Mouse (Mus musculus): ENCODE results near the gene Cemip.
"Not testable (repeated sequence)": the region's sequence is repeated elsewhere in the genome, so short reads cannot be mapped to it uniquely, and the experiment has no call there.

The Cemip gene

DNA sequence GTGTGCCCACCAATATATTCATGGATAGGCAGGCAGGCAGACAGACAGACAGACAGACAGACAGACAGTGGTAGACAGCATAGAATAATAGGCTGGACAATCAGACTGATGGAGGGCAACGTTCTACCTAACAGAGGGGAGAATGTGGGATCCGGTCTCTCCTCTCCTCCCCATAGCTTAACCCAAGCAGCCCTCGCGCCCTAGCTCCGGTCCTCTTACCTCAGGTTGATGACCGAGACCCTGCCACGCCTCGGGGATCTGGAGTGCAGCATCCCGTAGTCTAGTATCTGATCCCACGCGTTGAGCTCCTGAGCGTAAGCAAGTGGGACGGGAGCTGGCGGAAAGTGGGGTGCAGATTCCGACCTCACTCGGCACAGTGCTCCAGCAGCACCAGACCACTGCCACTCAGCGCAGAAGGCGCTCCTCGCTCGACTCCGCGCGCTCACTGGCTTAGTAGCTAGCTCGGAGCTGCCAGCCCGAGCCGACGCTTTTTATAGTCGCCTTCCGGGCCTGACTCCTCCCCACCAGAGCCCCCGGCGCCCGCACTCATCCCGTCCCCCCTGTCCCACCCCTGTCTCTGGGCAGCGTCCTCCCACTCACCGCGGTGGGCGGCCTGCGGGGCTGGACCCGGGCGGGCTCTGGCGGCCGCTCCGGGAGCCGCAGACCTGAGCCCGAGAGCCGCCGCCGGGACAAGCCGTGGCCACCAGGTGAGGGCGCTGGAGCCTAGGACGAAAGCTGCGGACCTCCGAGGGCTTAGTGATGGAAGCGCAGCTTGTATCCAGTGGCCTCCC is at the start of gene Cemip:
Gene Cemip (minus strand): TSS at position 464 of the 791 bp plus-strand sequence.
- DNase-seq, result peak; percentile 78

DNA sequence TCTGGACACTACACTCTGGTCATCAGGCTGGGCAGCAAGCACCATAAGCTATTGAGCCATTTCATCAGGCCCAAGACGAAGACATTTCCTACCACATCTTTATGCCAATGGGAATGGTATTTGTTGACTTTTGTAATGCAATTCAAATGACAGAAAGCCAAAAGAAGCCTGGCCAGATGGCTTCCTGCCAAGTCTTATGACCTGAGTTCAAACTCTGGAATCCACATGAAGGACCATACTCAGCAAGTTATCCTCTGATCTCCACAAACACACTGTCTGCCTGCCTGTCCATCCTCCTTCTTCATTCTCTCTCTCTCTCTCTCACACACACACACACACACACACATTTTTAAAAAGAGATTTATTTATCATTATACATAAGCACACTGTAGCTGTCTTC is 46.4 kb upstream of the Cemip start:
- DNase-seq, result no peak

DNA sequence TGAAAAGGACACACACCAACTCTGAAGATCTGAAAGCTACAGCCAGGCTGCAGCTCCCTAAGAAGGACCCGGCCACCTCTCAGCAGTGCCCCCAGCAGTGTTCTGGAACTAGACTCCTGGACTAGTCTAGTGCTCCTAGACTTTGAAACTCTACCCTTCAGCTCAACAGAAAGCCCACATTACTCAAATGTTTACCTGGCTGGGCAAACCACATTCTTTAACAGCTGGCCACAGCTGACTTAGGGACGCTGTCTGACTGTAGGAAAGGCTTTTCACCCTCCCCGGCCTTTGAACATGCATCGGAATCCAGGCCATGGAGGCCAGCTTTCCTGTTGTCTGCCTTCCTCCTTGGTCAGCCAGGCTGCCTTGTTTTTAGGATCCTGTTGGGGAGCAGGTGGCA is 45.4 kb upstream of the Cemip start:
- no peak for DNase-seq

DNA sequence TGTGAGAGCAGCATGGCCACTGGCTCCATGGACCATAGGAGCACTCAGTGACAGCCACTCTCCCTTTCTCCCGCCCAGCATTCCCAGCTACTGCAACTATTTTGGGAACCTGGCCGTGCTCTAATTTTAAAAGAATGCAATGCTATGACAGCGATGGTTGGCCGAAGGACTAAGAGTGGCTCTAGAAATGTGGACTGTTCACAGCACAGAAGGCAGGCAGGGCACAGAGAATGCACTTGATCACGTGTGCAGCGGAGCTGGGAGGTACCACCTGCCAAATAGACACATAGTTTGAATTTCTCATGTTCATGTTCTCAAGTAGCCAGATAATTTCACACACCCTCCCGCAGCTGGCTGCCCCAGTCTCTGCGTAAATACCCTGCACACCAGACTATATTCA is 42.4 kb upstream of the Cemip start:
- DNase-seq, result no peak

DNA sequence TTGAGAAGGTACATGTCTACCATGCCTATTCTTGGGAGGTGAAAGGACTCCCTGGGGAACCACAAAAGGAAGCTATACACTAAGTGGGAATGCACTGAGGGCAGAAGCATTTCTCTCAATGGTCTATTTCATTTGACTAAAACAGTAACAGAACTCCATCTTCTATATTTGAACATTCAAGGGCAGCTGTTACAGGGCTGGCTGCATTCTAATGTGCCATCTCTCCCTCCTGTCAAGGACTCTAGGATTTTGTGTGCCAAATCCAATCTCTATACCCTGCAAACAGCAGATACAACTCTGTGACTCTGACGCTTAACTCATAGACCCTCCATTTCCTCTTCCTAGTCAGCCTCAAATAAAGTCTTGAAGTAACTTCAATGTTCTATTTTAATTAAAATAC is 39.4 kb upstream of the Cemip start:
- DNase-seq, result no peak

DNA sequence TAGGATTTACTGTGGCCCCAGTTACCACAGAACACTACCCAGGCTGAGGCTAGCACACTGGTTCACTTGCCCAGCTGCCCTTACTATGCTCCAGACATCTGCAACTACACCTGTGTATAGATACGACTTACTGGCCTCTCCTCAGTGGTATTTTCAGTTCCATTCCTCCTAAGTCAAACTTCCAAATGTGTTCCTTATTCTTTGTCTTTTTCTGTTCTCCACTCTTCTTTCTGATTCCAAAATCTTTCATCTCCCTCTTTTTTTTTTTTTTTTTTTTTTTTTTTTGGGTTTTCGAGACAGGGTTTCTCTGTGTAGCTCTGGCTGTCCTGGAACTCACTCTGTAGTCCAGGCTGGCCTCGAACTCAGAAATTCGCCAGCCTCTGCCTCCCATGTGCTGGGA is 37.3 kb upstream of the Cemip start:
- not testable (repeated sequence) for DNase-seq

DNA sequence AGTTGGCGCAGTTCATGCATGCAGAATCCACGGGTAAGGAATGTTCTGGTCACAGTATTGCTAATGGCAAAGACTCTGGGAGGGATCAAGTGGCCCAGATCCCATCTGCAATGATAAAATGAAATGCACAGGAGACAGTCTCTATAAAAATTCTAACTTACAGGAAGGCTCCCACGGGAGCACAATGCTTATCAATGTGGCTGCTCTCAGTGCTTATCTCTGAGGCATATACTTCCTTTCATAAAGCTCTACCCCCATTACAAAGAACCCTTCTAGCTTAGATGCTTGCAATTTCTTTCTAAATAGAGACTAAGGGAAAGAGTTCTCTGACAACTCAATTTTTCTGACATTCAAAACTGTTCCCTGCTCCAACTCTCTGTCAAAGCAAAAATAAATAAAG is 35.5 kb upstream of the Cemip start:
- DNase-seq, result no peak

DNA sequence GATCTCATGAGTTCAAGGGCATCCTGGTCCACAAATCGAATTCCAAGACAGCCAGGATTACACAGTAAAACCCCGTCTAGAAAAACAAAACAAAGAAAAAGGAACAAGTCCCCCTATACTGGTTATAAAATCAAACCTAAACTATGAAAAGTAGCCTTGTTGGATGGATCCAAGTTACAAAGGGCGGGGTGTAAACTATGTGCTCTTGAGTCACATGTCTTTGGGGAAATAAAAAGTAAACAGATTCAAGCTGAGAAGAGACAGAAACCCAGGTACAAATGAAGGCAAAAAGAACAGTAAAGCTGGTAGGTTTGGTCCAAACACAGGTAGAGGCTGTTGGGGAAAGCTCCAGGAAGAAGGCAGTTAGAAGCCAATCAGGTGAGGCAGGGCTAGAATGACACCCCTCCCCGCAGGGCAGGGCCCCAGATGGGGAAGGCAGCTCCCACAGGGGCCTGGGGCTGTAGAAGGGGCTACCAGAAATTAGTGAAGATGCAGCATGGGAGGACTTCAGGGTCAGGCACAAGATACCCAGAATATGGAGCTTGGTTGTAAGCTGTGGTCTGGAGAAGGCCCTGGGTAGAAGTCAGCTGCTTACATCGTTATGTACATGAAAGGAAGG is 33.9 kb upstream of the Cemip start:
- no peak for DNase-seq

DNA sequence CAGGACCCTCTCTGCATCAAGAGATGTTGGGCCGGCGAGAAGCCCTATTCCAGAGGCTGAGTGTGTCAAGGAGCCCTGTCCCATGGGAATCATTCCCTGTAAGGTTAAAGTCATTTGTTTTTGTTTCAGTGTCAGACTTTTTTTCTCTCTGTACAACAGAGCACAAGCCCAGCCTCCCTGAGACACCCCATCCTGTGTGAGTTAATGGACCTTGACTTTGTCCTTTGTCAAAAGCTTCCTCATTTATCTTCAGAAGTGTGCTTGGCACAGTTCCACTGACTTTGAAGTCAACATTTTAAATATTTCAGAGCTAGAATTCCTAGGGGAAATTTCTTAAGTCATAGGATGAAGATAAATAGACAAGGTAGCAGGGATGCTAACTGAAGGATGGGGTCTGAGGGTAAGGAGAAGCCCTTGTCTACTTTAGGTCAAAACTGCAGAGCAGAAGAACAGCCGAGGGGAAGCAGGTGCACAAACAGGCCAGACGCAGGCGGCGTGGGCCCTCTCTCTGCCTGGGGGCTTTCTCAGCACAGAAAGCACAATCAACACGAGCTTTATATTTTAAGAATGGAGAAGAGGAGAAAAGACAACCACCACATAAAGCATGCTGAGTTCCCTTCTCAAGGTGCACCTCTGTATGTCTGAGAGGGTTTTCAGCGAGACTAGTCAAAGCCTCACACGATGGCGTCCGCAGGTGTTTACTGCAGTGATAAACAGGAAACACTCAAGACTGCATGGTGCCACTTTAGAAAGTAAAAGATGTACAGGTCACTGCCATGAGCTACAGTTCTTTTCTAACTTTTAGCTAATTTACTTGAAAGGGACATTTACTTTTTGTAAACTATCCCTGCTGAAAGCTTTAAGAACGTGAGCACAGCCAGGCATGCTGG is 33.2 kb upstream of the Cemip start:
- no peak for DNase-seq

DNA sequence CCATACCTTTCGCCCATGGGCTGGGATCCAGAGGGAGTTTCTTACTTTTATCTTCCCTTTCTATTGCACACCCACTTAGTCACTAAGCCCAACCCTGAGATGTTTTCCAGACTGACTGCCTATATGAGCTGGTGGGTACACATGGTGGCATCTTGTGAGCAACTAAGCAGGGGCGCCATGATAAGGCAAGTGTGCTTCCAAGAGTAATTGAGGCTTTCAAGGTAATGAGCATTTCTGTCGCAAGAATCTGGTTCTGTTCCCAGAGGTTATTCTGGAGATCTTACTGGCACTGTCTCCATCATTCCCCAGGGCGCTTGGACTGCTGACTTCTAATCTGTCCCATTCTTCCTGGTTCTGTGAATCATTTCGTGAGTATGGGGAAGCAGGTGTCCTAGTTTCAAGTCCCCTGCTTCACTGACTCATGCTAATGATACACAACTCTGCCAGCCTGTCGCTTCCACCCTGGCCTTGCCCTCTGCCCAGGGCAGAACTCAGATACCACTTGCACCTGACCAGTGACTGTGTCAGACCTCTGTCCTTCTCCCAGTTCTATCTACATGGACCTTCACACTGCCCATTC is 31.3 kb upstream of the Cemip start:
- DNase-seq, result no peak

DNA sequence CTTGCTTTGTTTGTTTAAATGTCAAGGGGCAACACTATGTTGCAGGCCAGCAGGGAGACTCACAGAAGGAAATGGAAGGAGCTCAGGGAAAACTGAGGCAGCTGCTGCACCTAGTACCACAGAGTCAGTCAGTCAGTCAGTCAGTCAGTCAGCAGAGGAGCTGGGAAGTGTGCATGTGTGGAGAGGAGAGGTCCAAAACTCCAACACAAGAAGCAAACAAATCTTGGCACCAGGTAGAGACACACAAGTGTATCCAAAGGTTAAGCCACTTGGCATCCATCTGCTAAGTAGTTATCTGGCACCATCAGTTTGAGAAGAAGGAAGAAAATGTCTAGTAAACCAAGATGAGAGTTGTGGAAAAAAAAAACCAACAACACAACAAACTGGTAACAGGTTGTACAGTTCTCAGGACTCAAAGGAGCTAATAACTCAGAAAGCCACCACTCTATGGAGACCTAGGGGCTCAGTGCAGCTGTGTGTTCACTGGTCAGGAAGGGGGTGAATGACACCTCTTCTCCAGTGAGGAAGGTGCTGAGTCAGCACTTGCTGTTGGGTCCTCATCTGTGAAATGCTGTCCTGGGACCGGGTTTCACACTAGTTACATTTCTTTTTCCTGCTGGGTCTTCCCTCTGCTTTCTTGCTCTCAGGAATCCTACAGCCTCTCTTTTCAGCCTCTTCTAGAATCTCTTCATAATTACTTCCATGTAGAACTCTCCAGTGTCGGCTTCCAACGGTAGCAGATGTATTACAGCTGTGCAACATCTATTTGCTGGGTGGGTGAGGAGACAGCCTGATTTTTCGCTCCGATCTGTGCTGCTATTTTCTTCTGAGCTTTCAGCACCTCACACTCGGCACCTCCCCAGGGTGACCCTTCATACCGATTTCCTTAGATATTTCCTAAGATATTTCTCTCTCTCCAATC is 30.6 kb upstream of the Cemip start:
- DNase-seq, result no peak

DNA sequence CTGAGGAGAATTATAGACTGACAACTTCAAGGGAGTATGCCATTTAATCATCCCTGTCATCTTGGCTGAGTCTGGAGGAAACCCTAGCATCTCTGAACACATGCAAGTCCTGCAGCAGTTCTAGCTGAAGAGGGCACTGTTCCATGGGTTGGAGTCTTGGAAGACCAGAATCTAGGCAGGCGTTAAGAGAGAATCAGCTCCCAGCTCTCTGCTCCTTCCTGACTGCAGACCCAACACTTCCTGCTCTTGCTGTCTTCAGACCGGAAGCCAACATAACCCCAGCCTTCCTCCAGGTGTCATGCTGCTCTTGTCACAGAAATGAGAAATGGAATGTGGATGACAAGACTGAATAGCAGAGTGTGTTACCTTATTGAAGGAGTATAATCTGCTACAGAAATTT is 29.1 kb upstream of the Cemip start:
- DNase-seq, result no peak

DNA sequence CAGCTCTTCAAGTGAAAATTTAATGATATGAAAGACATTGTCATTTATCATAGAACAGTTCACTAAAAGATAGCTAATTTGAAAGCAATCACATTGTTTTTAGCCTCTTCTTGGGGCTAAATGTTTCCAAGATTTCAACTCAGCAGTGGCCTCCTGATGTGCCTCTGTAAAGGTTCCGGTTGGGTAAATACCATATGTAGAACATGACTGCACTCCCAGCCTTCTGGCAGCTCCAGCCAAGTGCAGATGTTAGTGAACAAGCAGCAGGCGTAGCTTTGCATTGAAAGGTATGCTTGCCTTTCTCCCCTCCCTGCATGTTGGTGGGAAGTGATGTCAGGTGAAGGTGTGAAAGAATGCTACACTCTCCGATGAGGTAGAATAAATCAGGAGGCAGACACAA is 28.5 kb upstream of the Cemip start:
- no peak for DNase-seq

DNA sequence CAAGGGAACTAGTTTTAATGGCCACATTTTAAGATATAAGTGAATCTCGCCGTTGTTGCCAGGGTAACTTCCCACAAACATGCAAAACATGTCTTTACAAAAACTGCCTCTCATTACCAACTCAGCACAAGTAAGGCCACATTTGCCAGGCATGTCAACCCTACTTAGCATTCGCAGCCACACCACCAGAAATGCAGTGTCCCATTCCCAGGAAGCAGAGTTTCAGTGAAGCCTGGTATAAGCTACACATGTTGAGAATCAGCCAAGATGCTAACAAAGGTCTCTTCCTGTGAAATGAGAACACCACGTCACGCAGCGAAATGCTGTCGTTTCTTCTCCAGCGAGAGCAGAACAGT is 26.7 kb upstream of the Cemip start:
- no peak for DNase-seq

DNA sequence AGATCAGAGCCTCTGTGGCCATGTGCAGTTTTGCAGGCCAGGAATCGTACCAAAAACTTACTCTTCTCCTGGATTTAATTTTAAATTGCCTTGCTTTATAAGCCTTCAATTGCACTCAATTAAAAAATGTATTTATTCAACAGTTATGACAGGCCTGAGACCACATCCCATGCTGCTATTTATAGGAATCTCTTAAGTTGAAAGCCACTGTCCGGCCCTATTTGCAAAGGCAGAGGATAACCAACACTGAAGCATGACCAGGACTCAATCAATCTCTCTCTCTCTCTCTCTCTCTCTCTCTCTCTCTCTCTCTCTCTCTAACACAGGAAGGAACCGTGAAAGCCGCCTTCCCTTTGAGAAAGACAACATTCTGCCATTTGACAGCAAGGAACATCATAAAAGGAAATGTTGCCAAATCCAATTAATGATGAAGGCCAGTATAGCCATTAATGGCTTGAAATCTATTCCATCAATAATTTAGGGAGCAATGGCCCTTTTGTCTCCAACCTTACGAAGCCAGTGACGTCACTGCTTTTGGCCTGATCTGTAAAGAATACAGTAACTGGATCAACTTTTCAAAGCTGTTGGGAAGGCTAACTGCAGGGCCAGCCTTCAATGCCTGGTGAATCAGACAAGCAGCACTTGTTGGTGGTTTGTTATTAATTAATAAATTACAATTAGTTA is 26.2 kb upstream of the Cemip start:
- no peak for DNase-seq

DNA sequence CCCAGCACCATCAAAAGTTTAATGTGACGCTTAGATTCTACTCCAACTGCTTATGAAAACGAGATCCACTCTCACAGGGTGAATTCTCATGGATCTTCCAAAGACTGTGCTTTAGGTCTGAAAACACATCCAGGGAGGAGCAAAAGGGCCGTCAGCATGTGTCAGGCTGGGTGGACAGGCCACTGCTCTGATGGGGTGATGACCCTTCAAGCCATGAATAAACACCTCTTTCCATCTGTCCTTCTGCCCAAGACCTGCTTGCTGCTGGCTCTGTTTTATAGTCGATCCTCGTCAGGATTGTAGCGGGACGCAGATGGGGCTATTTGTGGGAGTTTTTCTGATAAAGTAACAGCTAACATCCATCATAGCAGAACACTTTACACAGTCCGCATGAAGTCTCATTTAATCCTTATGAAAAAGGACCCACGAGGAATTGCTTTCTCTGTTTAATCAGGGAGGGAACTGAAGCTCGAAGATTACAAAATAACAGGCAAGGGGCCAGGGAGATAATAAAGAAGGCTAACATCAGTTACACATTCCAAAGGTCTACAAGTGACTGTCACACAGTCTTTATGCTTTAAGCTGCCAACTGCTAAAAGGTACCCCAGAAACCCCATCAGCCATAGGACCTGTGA is 25.5 kb upstream of the Cemip start:
- no peak for DNase-seq

DNA sequence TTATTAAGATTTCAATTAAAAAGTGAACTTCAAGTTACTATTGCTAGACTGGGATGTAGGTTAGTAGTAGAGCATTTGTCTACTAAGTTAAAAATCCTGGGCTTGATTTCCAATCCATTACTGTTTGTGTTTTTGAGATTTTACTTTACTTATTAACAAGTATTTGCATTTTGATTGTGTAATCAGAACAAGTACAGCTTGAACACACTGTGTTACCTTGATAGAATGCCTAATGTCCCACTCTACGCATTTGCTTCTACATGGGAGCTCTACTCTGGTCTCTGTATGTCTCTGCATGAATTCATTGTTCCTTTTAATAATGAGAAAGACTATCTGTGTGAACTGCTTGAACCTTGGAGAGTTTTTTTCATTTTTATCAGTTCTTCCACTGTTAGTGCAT is 20.6 kb upstream of the Cemip start:
- DNase-seq, result no peak

DNA sequence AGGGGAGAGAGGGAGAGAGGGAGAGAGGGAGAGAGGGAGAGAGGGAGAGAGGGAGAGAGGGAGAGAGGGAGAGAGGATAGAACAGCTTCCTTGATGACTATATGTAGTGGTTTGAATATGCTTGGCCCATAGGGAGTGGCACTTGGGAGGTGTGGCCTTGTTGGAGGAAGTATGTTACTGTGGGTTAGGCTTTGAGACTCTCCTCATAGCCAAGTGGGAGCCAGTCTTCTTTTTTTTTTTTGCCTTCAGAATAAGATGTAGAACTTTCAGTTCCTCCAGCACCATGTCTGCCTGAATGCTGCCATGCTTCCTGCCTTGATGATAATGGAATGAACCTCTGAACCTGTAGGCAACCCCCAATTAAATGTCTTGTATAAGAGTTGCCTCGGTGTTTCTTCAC is 16.3 kb upstream of the Cemip start:
- DNase-seq, result no peak

DNA sequence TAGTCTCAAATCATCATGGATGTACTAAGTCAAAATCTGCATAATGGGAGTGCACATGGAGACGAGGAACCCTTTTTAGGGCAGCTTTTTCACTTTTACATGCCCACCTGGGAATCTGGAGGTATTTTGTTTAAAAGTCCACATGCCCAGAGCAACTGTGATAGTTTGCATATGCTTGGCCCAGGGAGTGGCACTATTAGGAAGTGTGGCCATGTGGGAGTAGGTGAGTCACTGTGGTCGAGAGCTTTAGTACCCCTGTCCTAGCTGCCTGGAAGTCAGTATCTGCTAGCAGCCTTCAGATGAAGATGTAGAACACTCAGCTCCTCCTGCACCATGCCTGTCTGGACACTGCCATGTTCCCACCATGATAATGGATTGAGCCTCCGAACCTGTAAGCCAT is 14.4 kb upstream of the Cemip start:
- DNase-seq, result no peak

DNA sequence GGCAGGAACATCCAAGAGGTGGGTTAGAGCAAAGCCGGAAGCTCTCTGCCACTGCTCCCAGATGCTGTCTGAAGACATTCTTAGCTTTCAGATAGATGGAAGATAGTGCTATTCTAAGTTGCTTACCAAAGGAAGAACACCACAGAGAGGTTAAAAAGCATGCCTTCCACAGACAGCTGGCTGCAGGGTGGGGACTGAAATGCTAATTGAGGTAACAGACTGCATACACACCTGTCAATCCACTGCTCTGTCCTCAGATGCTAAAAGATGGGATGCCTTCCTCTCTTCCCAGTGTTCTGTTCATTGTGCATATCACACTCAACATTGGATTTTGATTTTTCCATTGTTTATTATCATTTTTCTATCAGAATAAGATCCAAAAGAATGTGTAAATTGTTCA is 11.8 kb upstream of the Cemip start:
- DNase-seq, result no peak

DNA sequence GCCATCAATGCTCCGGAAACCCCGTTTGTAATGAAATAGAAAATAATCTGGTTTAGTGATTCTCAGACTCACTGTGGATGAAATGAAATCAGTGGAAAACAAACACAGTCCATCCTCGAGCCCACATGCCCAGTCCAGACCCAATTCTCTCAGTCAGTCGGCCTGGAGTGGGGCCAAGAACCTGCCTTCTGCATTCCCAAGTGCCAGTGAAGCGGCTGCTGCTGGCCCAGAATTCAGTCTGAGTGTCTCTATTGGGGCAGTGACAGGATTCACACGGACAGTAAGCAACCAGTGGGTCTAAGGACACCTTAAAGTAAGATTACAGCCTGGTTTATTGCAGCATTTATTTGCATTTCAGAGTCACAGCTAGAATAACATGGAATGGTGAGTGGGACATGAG is 10.2 kb upstream of the Cemip start:
- no peak for DNase-seq
